Mouse (Mus musculus) CH12.LX (cell line): Measurements from ENCODE around the gene Ascl2. TPM values are rescaled to one million over a fixed set of nuclear protein-coding genes. Genes with fewer than 3 reads are reported as not detected.

ENCODE experiments used
- DNase-seq: peaks from one replicate; pipeline ENCODE4 v3.0.0-alpha.2; 2013; ENCODE audit errors: extremely low read depth
- H3K27ac ChIP-seq: 2 replicates; pipeline ENCODE4 v1.5.1; 2012; ENCODE audit warnings: low read depth, mild to moderate bottlenecking, control low read depth, moderate library complexity; ENCODE audit not compliant: insufficient read depth
- H3K27me3 ChIP-seq: replicated peaks from 2 replicates; pipeline ENCODE3; 2012; ENCODE audit warnings: inconsistent platforms
- H3K36me3 ChIP-seq, 2 experiments: replicated peaks in 1 of 2; 2 replicates each; pipeline versions ENCODE3 to v1.6.1; 2012; ENCODE audit warnings: inconsistent platforms in 1 of 2, low read length in 1 of 2, mild to moderate bottlenecking in 1 of 2, mixed read lengths in 1 of 2, moderate library complexity in 1 of 2; ENCODE audit not compliant: control insufficient read depth in 1 of 2, insufficient read depth in 1 of 2
- H3K4me1 ChIP-seq, 2 experiments: 2 replicates each; pipeline ENCODE4 v1.6.1; 2012; ENCODE audit warnings: inconsistent platforms in 1 of 2, moderate library complexity in 1 of 2; ENCODE audit not compliant: insufficient read depth in 2 of 2, control insufficient read depth in 1 of 2
- H3K4me2 ChIP-seq: 2 replicates; pipeline ENCODE4 v1.6.1; 2012; ENCODE audit warnings: low read depth, mild to moderate bottlenecking, control low read depth; ENCODE audit not compliant: poor library complexity, insufficient read depth, severe bottlenecking
- H3K4me3 ChIP-seq, 3 experiments: fragments of 150-350 bp in 1 of 3; sonication (generic) in 1 of 3; replicated peaks in 1 of 3; 2 replicates each; pipeline versions ENCODE3 to v1.5.1; 2011 to 2012; ENCODE audit warnings: low read depth in 2 of 3, low read length in 2 of 3, mild to moderate bottlenecking in 2 of 3, moderate library complexity in 2 of 3, control low read depth in 1 of 3, improper control_type of control experiment in 1 of 3, inconsistent platforms in 1 of 3, mixed read lengths in 1 of 3; ENCODE audit not compliant: poor library complexity in 1 of 3
- H3K79me2 ChIP-seq: replicated peaks from 2 replicates; pipeline ENCODE4 v1.6.1; 2012; ENCODE audit warnings: mild to moderate bottlenecking, moderate library complexity; ENCODE audit not compliant: control insufficient read depth, poor library complexity, insufficient read depth, severe bottlenecking; ENCODE audit errors: extremely low read depth
- H3K9ac ChIP-seq: 2 replicates; pipeline ENCODE4 v1.6.1; 2012; ENCODE audit warnings: low read depth, mild to moderate bottlenecking, control low read depth, moderate library complexity; ENCODE audit not compliant: insufficient read depth
- H3K9me3 ChIP-seq: replicated peaks from 2 replicates; pipeline ENCODE3; 2012; ENCODE audit warnings: low read length, inconsistent platforms, mixed read lengths
- BHLHE40 ChIP-seq: IDR thresholded peaks from 2 replicates; pipeline ENCODE4 v1.6.1; 2011; ENCODE audit warnings: mild to moderate bottlenecking, low read depth, low read length, improper control_type of control experiment
- CHD1 ChIP-seq: IDR thresholded peaks from 2 replicates; pipeline ENCODE4 v1.6.1; 2012; ENCODE audit warnings: low read depth, low read length, improper control_type of control experiment, inconsistent platforms
- E2F4 ChIP-seq: IDR thresholded peaks from 2 replicates; pipeline ENCODE4 v1.6.1; 2011; ENCODE audit warnings: low read depth, low read length, improper control_type of control experiment; ENCODE audit not compliant: insufficient replicate concordance
- ELF1 ChIP-seq: IDR thresholded peaks from 2 replicates; pipeline ENCODE4 v1.6.1; 2014; ENCODE audit warnings: low read depth, mild to moderate bottlenecking, inconsistent platforms, low read length, improper control_type of control experiment
- EP300 ChIP-seq: IDR thresholded peaks from 2 replicates; pipeline ENCODE4 v1.6.1; 2011; ENCODE audit warnings: low read length, improper control_type of control experiment
- ETS1 ChIP-seq: conservative IDR thresholded peaks from 2 replicates; pipeline ENCODE4 v1.6.1; 2012; ENCODE audit warnings: low read depth, mild to moderate bottlenecking, inconsistent platforms, low read length, improper control_type of control experiment, moderate library complexity
- HCFC1 ChIP-seq: IDR thresholded peaks from 2 replicates; pipeline ENCODE4 v1.6.1; 2012; ENCODE audit warnings: low read depth, mild to moderate bottlenecking, inconsistent platforms, low read length, improper control_type of control experiment
- IRF4 ChIP-seq: IDR thresholded peaks from 2 replicates; pipeline ENCODE4 v1.6.1; 2014; ENCODE audit warnings: low read depth, mild to moderate bottlenecking, inconsistent platforms, low read length, improper control_type of control experiment
- JUN ChIP-seq: IDR thresholded peaks from 2 replicates; pipeline ENCODE4 v1.6.1; 2011; ENCODE audit warnings: low read depth, mild to moderate bottlenecking, low read length, improper control_type of control experiment, moderate library complexity; ENCODE audit not compliant: insufficient read depth
- JUND ChIP-seq: conservative IDR thresholded peaks from 2 replicates; pipeline ENCODE4 v1.6.1; 2011; ENCODE audit warnings: low read depth, low read length, improper control_type of control experiment
- KAT2A ChIP-seq: IDR thresholded peaks from 2 replicates; pipeline ENCODE4 v1.6.1; 2012; ENCODE audit warnings: low read length, improper control_type of control experiment, inconsistent platforms; ENCODE audit not compliant: insufficient replicate concordance
- MAFK ChIP-seq: IDR thresholded peaks from 2 replicates; pipeline ENCODE4 v1.6.1; 2011; ENCODE audit warnings: low read length, improper control_type of control experiment; ENCODE audit not compliant: insufficient replicate concordance
- MAX ChIP-seq: IDR thresholded peaks from 2 replicates; pipeline ENCODE4 v1.6.1; 2011; ENCODE audit warnings: low read length, improper control_type of control experiment
- MAZ ChIP-seq: IDR thresholded peaks from 2 replicates; pipeline ENCODE4 v1.6.1; 2012; ENCODE audit warnings: low read depth, mild to moderate bottlenecking, inconsistent platforms, low read length, improper control_type of control experiment, moderate library complexity
- MEF2A ChIP-seq: IDR thresholded peaks from 2 replicates; pipeline ENCODE4 v1.6.1; 2014; ENCODE audit warnings: low read depth, mild to moderate bottlenecking, inconsistent platforms, low read length, improper control_type of control experiment, borderline replicate concordance
- MYC ChIP-seq: IDR thresholded peaks from 2 replicates; pipeline ENCODE4 v1.6.1; 2011; ENCODE audit warnings: low read depth, mild to moderate bottlenecking, improper control_type of control experiment, low read length
- NELFE ChIP-seq: IDR thresholded peaks from 2 replicates; pipeline ENCODE4 v1.6.1; 2011; ENCODE audit warnings: low read depth, low read length, improper control_type of control experiment
- NRF1 ChIP-seq: IDR thresholded peaks from 2 replicates; pipeline ENCODE4 v1.6.1; 2014; ENCODE audit warnings: low read depth, mild to moderate bottlenecking, inconsistent platforms, low read length, improper control_type of control experiment, moderate library complexity
- PAX5 ChIP-seq: IDR thresholded peaks from 2 replicates; pipeline ENCODE4 v1.6.1; 2012; ENCODE audit warnings: low read length, inconsistent platforms, mixed read lengths
- POLR2A ChIP-seq: IDR thresholded peaks from 2 replicates; pipeline ENCODE4 v1.6.1; 2011; ENCODE audit warnings: low read depth, mild to moderate bottlenecking, improper control_type of control experiment, low read length
- SIN3A ChIP-seq: IDR thresholded peaks from 2 replicates; pipeline ENCODE4 v1.6.1; 2012; ENCODE audit warnings: low read length, improper control_type of control experiment, inconsistent platforms
- SMC3 ChIP-seq: IDR thresholded peaks from 2 replicates; pipeline ENCODE4 v1.6.1; 2011; ENCODE audit warnings: low read depth, low read length, improper control_type of control experiment
- TCF12 ChIP-seq: IDR thresholded peaks from 2 replicates; pipeline ENCODE4 v1.6.1; 2014; ENCODE audit warnings: low read depth, mild to moderate bottlenecking, inconsistent platforms, low read length, improper control_type of control experiment
- UBTF ChIP-seq: IDR thresholded peaks from 2 replicates; pipeline ENCODE4 v1.6.1; 2012; ENCODE audit warnings: low read depth, mild to moderate bottlenecking, inconsistent platforms, low read length, improper control_type of control experiment, moderate library complexity
- USF1 ChIP-seq: IDR thresholded peaks from 2 replicates; pipeline ENCODE4 v1.6.1; 2014; ENCODE audit warnings: low read depth, mild to moderate bottlenecking, inconsistent platforms, low read length, improper control_type of control experiment
- ZC3H11A ChIP-seq: IDR thresholded peaks from 2 replicates; pipeline ENCODE4 v1.6.1; 2012; ENCODE audit warnings: low read depth, mild to moderate bottlenecking, inconsistent platforms, low read length, improper control_type of control experiment
- ZKSCAN1 ChIP-seq: IDR thresholded peaks from 2 replicates; pipeline ENCODE4 v1.6.1; 2012; ENCODE audit warnings: low read depth, inconsistent platforms, low read length, improper control_type of control experiment, borderline replicate concordance
- ZMIZ1 ChIP-seq: IDR thresholded peaks from 2 replicates; pipeline ENCODE4 v1.6.1; 2012; ENCODE audit warnings: low read depth, mild to moderate bottlenecking, inconsistent platforms, low read length, improper control_type of control experiment
- ZNF384 ChIP-seq: IDR thresholded peaks from 2 replicates; pipeline ENCODE4 v1.6.1; 2012; ENCODE audit warnings: low read depth, low read length, improper control_type of control experiment, inconsistent platforms
- dilution Hi-C: fragments of 300-500 bp; cut with MboI; formaldehyde crosslinking; loops from 2 replicates; pipeline ENCODE4 v1.14.3; 2020; ENCODE audit warnings: low sequenced_read_pairs; ENCODE audit not compliant: extremely low pct_unique_long_range_greater_than_20kb, extremely low pct_ligation_motif_present
- in situ Hi-C: fragments of 300-500 bp; cut with MboI; formaldehyde crosslinking; loops from 3 replicates; pipeline ENCODE4 v1.14.3; 2019; ENCODE audit warnings: low sequenced_read_pairs, low pct_ligation_motif_present, low pct_unique_long_range_greater_than_20kb, mixed read lengths
- polyA plus RNA-seq: library from polyadenylated mRNA; unstranded; fragments of >175 nt; gene quantifications from 2 replicates; pipeline ENCODE4 v1.2.1, GENCODE M21; 2012; ENCODE audit warnings: low read depth; ENCODE audit not compliant: insufficient read length
- total RNA-seq, 2 experiments: library from RNA; depleted of rRNA; stranded (reverse); fragments of 300-350 nt in 1 of 2; fragments of >200 nt in 1 of 2; gene quantifications; 2 replicates each; pipeline ENCODE4 v1.2.3; 2012 to 2014

Gene Ascl2
- total and polyA plus RNA-seq, 3 experiments: not detected

- H3K36me3 ChIP-seq: peaks cover 3 to 47% of the 10 kb centered on the region in 2 experiments
- no peak for TF ChIP-seq NRF1
- no peak for TF ChIP-seq MAZ
- TF ChIP-seq SMC3: no peak
- TF ChIP-seq ZKSCAN1: no peak
- TF ChIP-seq IRF4: no peak
- TF ChIP-seq SIN3A: no peak
- no peak for TF ChIP-seq USF1
- no peak for TF ChIP-seq POLR2A
- TF ChIP-seq MEF2A: no peak
- no peak for TF ChIP-seq ZMIZ1
- no peak for TF ChIP-seq PAX5
- no peak for TF ChIP-seq JUN
- no peak for TF ChIP-seq NELFE
- no peak for TF ChIP-seq ZC3H11A
- TF ChIP-seq UBTF: no peak
- no peak for TF ChIP-seq JUND
- TF ChIP-seq CHD1: no peak
- no peak for TF ChIP-seq KAT2A
- no peak for TF ChIP-seq MAFK
- no peak for TF ChIP-seq HCFC1
- TF ChIP-seq, all 38 proteins: peak for 0
- Histone ChIP-seq H3K9me3 (no peaks in the 10 kb centered on the region), H3K9ac (no peak overlapping the region), H3K27ac (no peak overlapping the region), H3K4me1 (peaks cover 31 to 64% of the 10 kb centered on the region in 2 experiments), H3K4me3 (peak overlapping the region in 1 of 3 experiments; percentile 4), H3K4me2 (no peak overlapping the region), H3K27me3 (no peaks in the 10 kb centered on the region), H3K79me2 (no peaks in the 10 kb centered on the region)
- in situ Hi-C loops: loop anchor here (25.0 kb wide), 1 partner anchor 554 kb away; the partner anchor contains the start of gene Lsp1
- dilution Hi-C loops: no loop called here
- no peak for DNase-seq
Observed at GRCm38 (mm10) chr7:143016424-143017142, 47.5 kb upstream of the Ascl2 start.

- no peaks in the 10 kb centered on the region for H3K79me2 ChIP-seq
- no peak overlapping the region for H3K4me2 ChIP-seq
- no peak overlapping the region for H3K9ac ChIP-seq
- no peaks in the 10 kb centered on the region for H3K9me3 ChIP-seq
- dilution Hi-C loops (no loop called here), in situ Hi-C loops (loop anchor here (25.0 kb wide), 1 partner anchor 554 kb away; the partner anchor contains the start of gene Lsp1)
- no peak overlapping the region for H3K27ac ChIP-seq
- no peaks in the 10 kb centered on the region for H3K27me3 ChIP-seq
- no peak for DNase-seq
- peaks cover 26 to 57% of the 10 kb centered on the region in 2 experiments for H3K4me1 ChIP-seq
- peaks cover 3 to 54% of the 10 kb centered on the region in 2 experiments for H3K36me3 ChIP-seq
- no peak overlapping the region for H3K4me3 ChIP-seq
- TF ChIP-seq TCF12: no peak
- no peak for TF ChIP-seq MAZ
- TF ChIP-seq E2F4: no peak
- TF ChIP-seq KAT2A: no peak
- no peak for TF ChIP-seq ZNF384
- no peak for TF ChIP-seq JUND
- TF ChIP-seq ELF1: no peak
- no peak for TF ChIP-seq MYC
- no peak for TF ChIP-seq POLR2A
- TF ChIP-seq NRF1: no peak
- TF ChIP-seq MAX: no peak
- TF ChIP-seq EP300: no peak
- TF ChIP-seq HCFC1: no peak
- no peak for TF ChIP-seq USF1
- TF ChIP-seq BHLHE40: no peak
- TF ChIP-seq MAFK: no peak
- TF ChIP-seq ETS1: no peak
- no peak for TF ChIP-seq PAX5
- no peak for TF ChIP-seq SIN3A
- TF ChIP-seq ZC3H11A: no peak
Observed at GRCm38 (mm10) chr7:143015755-143016423, 46.8 kb upstream of the Ascl2 start.
